Mouse (Mus musculus) olfactory bulb, adult 2 months (tissue): Measurements from ENCODE around the gene Rb1.

Experiments used
- CTCF ChIP-seq: fragments of 200-500 bp; IDR thresholded peaks from 2 replicates; pipeline ENCODE4 v1.5.1; 2012; ENCODE audit warnings: low read depth, mild to moderate bottlenecking, low read length, moderate library complexity; ENCODE audit not compliant: insufficient read depth
- POLR2A ChIP-seq: fragments of 200-500 bp; IDR thresholded peaks from 2 replicates; pipeline ENCODE4 v1.6.1; 2012; ENCODE audit warnings: mild to moderate bottlenecking, low read depth, low read length, moderate library complexity; ENCODE audit not compliant: insufficient read depth

GRCm38 (mm10) chr14:73368966-73369365, 43.3 kb upstream of the Rb1 start:
- TF ChIP-seq CTCF (no peak), POLR2A (no peak)
